Mouse (Mus musculus) embryonic stem cell, embryonic (primary cell): ENCODE data around the gene Bscl2.

Source experiments
- CTCF ChIA-PET, 4 experiments: fragments of 300-600 bp in 2 of 4; fragments of 350-600 bp in 2 of 4; sonication (Branson Sonifier 250); formaldehyde crosslinking; loops; one replicate each; lab custom pipeline; 2022; ENCODE audit warnings: inconsistent platforms in 2 of 4; lab: Charles Lee
- POLR2A ChIA-PET, 4 experiments: fragments of 300-600 bp in 2 of 4; fragments of 350-600 bp in 2 of 4; sonication (Branson Sonifier 250); formaldehyde crosslinking; loops; one replicate each; lab custom pipeline; 2022; ENCODE audit warnings: antibody characterized with exemption in 4 of 4, inconsistent platforms in 1 of 4; lab: Charles Lee

Gene Bscl2

DNA sequence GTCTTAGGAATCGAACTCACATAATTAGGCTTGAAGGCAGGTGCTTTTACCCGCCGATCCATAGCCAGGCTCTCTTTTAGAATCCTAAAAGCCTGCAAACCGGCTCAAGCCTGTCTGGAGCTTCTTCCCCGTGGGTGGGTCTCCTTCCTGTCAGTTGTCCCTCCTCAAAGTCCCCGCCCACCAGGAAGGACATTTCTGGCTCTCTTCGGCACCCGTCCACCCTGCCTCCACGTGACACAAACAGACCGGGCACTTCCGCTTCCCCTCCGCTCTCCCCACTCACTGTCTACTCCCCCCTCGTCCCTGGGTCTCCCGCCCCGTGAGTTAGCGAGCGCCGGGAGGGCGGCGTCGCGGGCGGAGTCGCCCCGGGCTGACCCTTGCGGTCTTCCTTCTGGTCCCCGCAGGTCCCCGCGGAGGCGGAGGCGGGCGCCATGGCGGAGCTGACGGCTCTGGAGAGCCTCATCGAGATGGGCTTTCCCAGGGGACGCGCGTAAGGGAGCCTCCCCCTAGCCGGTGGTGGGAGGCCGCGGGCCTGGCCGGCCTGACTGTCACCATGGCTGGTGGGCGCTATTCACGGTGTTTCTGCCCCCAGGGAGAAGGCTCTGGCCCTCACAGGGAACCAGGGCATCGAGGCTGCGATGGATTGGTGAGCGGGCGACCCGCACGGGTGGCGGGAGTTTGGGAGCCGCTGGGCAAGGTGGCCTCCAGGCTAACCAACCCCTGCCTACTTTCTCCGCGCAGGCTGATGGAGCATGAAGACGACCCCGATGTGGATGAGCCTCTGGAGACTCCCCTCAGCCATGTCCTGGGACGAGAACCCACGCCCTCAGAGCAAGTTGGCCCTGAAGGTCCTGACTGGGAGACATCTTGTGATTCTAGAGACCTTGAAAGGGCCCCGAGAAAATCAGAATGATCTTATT is 34.3 kb downstream of the Bscl2 start, which contains the start of gene Ubxn1:
TSS of gene Ubxn1 (plus strand) at position 230 of the 920 bp plus-strand sequence.
- ChIA-PET CTCF (interaction anchor here (0.6 to 1.0 kb wide), 7 partner anchors 14 to 158 kb away, joined by 3 to 9 read pairs (median 4); no protein-coding TSS in a partner anchor), POLR2A (interaction anchor here (0.5 to 27.2 kb wide), 101 partner anchors 9 to 1110 kb away, joined by 3 to 851 read pairs (median 4); partner anchors contain the start of genes Uqcc3 (in 4 of the 4), 1810009A15Rik (in 3 of the 4), Eef1g (in 3 of the 4) and Gm49403 (in 3 of the 4))

DNA sequence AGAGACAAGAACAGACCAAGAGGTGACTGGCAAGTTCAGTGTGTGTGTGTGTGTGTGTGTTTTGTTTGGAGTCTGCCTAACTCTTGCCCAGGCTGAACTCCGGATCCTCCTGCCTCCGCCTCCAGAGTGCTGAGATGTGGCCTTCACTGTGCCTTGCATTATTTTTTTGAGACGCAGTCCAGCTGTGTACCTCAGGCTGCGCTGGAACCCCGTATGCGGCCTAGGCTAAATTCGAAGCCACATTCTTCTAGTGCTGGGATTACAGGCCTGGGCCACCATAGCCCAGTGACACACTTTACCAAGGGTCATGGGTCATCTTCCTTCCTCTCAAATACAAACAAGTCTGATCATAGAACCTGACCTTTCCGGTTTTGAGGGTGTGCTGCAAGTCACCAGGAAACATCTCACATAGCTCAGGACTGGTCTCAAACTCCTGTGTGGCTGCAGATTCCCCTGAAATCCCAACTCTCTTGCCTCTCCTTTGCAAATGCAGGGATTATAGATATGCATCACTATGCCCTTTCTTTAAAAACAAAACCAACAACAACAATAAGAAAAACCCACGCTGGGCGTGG is 35.1 kb downstream of the Bscl2 start:
- ChIA-PET POLR2A (interaction anchor here (0.6 to 27.2 kb wide), 43 partner anchors 9 to 1406 kb away, joined by 3 to 851 read pairs (median 4); partner anchors contain the start of genes 1810009A15Rik (in 4 of the 4), Gm49416 (in 4 of the 4), Uqcc3 (in 3 of the 4) and Ganab (in 2 of the 4)), CTCF (interaction anchor here in 2 of 4 experiments (0.6 to 0.7 kb wide), 3 partner anchors 8 to 1500 kb away, joined by 3 to 4 read pairs (median 3); partner anchors contain the start of gene Uqcc3 (in 1 of the 2))

- ChIA-PET POLR2A (interaction anchor here in 3 of 4 experiments (0.9 to 27.2 kb wide), 23 partner anchors 9 to 162 kb away, joined by 3 to 851 read pairs (median 4); partner anchors contain the start of genes 1810009A15Rik (in 3 of the 3), Gm49416 (in 3 of the 3), Eef1g (in 2 of the 3) and Ganab (in 2 of the 3)), CTCF (interaction anchor here in 2 of 4 experiments (0.6 to 1.1 kb wide), 3 partner anchors 11 to 100 kb away, joined by 3 to 5 read pairs (median 3); partner anchors contain the start of gene Tmem179b (in 1 of the 2))
Measured at GRCm38 (mm10) chr19:8875031-8875430, 37.8 kb downstream of the Bscl2 start.

- CTCF ChIA-PET, result interaction anchor here in 1 of 4 experiments (0.7 to 1.5 kb wide), 3 partner anchors 8 to 22 kb away, joined by 3 to 4 read pairs (median 4); no protein-coding TSS in a partner anchor
- POLR2A ChIA-PET, result interaction anchor here (0.5 to 27.2 kb wide), 94 partner anchors 1 to 238 kb away, joined by 3 to 851 read pairs (median 4); partner anchors contain the start of genes Ubxn1 (in 4 of the 4), 1810009A15Rik (in 3 of the 4), B3gat3 (in 3 of the 4) and Eef1g (in 3 of the 4)
Measured at GRCm38 (mm10) chr19:8880311-8881033, 43.2 kb downstream of the Bscl2 start, which contains the start of gene Uqcc3. Uqcc3 (minus strand) TSS chr19:8880923.

- CTCF ChIA-PET, result interaction anchor here in 1 of 4 experiments (0.7 to 1.5 kb wide), 3 partner anchors 8 to 22 kb away, joined by 3 to 4 read pairs (median 4); no protein-coding TSS in a partner anchor
- POLR2A ChIA-PET, result interaction anchor here (0.5 to 27.2 kb wide), 94 partner anchors 2 to 1705 kb away, joined by 3 to 851 read pairs (median 4); partner anchors contain the start of genes Ubxn1 (in 4 of the 4), 1810009A15Rik (in 3 of the 4), B3gat3 (in 3 of the 4) and Eef1g (in 3 of the 4)
Measured at GRCm38 (mm10) chr19:8881034-8881392, 43.7 kb downstream of the Bscl2 start.

DNA sequence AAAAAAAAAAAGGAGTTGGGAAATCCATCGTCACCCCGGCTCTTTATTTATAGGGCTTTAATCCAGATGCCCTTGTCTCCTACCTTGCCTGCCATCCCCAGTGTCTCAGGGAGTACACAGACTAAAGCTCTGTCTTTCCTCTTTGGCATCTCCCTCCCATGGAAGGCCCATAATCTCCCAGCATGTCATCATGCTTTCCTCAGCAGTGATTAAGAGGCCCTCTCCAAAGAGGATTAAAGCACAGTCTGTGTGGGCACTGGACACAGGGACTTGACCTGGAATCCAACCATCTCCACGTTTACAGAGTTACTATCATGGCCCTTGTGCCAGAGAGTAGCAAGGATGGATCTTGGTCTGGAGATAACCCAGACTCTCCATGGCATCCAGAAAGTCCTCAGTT is 46.3 kb downstream of the Bscl2 start, which contains the start of the genes Lbhd1 and Gm49403:
TSS of gene Lbhd1 (plus strand) at position 117 of the 400 bp plus-strand sequence.
TSS of gene Gm49403 (plus strand) at position 315 of the 400 bp plus-strand sequence.
- CTCF ChIA-PET, result no interaction called here
- POLR2A ChIA-PET, result interaction anchor here in 3 of 4 experiments (0.7 to 27.2 kb wide), 23 partner anchors 4 to 168 kb away, joined by 3 to 851 read pairs (median 8); partner anchors contain the start of genes Ubxn1 (in 3 of the 3), 1810009A15Rik (in 2 of the 3), Eef1g (in 2 of the 3) and Ganab (in 2 of the 3)

DNA sequence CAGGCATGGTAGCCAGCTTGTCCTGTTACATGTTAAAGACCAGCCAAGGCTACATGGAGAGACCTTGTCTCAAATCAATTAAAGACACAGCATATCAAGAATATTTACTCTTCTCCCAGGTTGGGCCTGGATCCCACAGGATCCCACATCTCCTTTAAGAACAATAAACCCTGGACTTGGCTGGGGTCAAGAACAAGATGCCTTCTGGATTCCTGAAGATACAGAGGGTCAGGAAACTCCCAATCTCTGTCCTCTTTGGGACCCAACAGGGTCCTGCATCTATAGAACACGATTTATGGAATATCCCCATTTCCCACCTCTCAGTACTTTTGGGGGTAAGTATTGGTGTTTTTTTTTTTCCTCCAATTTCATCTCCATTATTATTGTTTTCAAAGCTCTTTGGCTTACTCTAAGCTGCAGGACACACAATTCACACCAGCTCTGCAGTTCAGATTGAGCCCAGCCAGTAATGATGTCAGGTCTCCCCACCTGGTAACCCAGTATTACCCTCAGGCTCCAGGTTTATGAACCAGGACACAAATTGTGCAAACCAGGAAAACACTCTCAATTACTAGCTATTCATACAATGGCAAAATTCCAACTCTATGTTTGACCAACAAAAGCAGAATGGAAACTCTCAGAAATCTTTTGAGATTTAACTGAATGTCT is 49.8 kb downstream of the Bscl2 start:
- CTCF ChIA-PET, result interaction anchor here in 1 of 4 experiments (0.6 kb wide), 1 partner anchor 93 kb away, joined by 3 read pairs; no protein-coding TSS in a partner anchor
- POLR2A ChIA-PET, result interaction anchor here (0.6 to 27.2 kb wide), 128 partner anchors 3 to 1616 kb away, joined by 3 to 851 read pairs (median 11); partner anchors contain the start of genes Eef1g (in 4 of the 4), Ganab (in 4 of the 4), Tut1 (in 4 of the 4) and Ubxn1 (in 4 of the 4)

DNA sequence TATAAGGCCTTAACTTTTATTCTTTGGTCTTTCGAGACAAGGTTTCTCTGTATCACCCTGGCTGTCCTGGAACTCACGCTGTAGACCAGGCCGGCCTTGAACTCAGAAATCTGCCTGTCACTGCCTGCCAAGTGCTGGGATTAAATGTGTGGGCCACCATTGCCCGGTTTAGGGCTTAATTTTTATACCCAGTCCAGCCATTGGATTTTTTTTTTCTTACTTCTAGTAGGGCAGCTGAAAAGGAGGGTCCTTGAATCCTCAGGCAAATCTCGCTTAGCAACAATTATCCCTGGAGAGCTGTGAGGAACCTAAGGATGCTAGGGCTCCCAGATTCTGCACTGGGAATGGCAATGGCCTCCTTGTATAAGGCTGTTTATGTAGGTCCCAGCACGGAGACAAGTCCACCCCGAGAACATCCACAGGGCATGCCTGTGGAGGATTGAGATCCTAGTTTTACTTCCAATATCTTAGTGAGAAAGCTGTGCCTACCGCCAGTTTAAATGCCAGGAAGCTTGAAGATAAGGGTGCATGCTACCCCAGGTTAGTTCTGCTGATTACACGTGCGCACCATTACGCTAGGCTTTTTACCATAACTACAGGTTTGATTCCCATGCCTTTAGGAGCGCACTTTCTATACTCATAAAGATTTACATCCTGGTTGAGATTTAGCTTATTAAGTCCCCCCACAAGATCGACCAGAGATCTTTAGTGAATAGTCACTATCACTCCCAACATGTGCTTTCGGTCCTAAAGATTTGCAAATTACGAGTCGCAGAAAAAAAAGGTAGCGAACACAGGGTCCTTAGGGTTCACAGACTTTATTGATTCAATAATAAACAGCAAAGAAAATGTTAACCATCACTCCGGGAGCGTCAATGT is 50.6 kb downstream of the Bscl2 start:
- POLR2A ChIA-PET, result interaction anchor here (0.6 to 27.2 kb wide), 220 partner anchors 2 to 1623 kb away, joined by 3 to 851 read pairs (median 6); partner anchors contain the start of genes Eef1g (in 4 of the 4), Ganab (in 4 of the 4), Gng3 (in 4 of the 4) and Tut1 (in 4 of the 4)
- CTCF ChIA-PET, result interaction anchor here in 1 of 4 experiments (1.2 kb wide), 1 partner anchor 195 kb away, joined by 5 read pairs; no protein-coding TSS in a partner anchor

GRCm38 (mm10) chr19:8888511-8889385 is 51.5 kb downstream of the Bscl2 start, which contains the start of the genes 1810009A15Rik and Gm49416:
1810009A15Rik (plus strand) TSS chr19:8888853.
Gm49416 (plus strand) TSS chr19:8888926.
- ChIA-PET CTCF (interaction anchor here in 3 of 4 experiments (0.6 to 1.2 kb wide), 6 partner anchors 9 to 194 kb away, joined by 3 to 5 read pairs (median 4); no protein-coding TSS in a partner anchor), POLR2A (interaction anchor here (0.5 to 27.2 kb wide), 219 partner anchors 1 to 1624 kb away, joined by 3 to 851 read pairs (median 6); partner anchors contain the start of genes B3gat3 (in 4 of the 4), Eef1g (in 4 of the 4), Ganab (in 4 of the 4) and Gng3 (in 4 of the 4))

- POLR2A ChIA-PET, result interaction anchor here (0.5 to 25.4 kb wide), 55 partner anchors 11 to 1823 kb away, joined by 3 to 851 read pairs (median 5); partner anchors contain the start of genes B3gat3 (in 3 of the 4), Slc3a2 (in 3 of the 4), Tut1 (in 3 of the 4) and Ubxn1 (in 3 of the 4)
- CTCF ChIA-PET, result interaction anchor here in 3 of 4 experiments (0.6 to 0.8 kb wide), 6 partner anchors 43 to 1915 kb away, joined by 3 to 5 read pairs (median 4); no protein-coding TSS in a partner anchor
Measured at GRCm38 (mm10) chr19:8892829-8893766, 55.8 kb downstream of the Bscl2 start, which contains the start of gene Ints5. Ints5 (plus strand) TSS chr19:8893005.

GRCm38 (mm10) chr19:8895397-8895960 is 58.2 kb downstream of the Bscl2 start:
- ChIA-PET POLR2A (interaction anchor here (0.6 to 25.4 kb wide), 39 partner anchors 8 to 182 kb away, joined by 3 to 851 read pairs (median 4); partner anchors contain the start of genes 1810009A15Rik (in 4 of the 4), Gm49416 (in 4 of the 4), Uqcc3 (in 3 of the 4) and B3gat3 (in 2 of the 4)), CTCF (interaction anchor here in 1 of 4 experiments (0.9 kb wide), 1 partner anchor 177 kb away, joined by 3 read pairs; no protein-coding TSS in a partner anchor)
